Mouse (Mus musculus): ENCODE data around the gene Tbc1d8. TPM values are rescaled to one million over a fixed set of nuclear protein-coding genes. Genes with fewer than 3 reads are reported as not detected.

The Tbc1d8 gene
- total and polyA plus RNA-seq, 3 experiments, result 1.5 to 2.4 TPM; not detected in 1

DNA sequence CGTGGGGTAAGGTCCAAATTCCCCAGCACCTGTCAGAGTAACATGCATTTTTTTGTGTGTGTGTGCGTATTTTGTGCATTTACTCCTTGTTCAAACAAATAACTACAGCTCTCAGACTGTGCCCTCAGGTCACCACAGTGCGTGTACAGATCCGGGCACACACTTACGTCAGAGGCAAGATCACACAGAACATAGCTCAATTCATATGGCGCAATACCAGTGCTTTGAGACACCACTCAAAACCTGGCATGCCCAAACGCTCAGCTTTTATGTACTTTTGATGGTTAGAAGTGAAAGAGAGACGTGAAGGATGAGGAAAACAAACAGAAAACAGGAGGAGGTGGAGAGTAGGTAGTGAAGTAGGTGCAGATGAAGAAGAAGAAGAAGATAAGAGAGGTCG, 53.1 kb downstream of the Tbc1d8 start:
- no peak for DNase-seq (ENCODE audit: low read depth, low spot score)
- H3K4me1 ChIP-seq (ENCODE audit: control insufficient read depth in 1 of 2, insufficient read depth in 2 of 2, low read length in 2 of 2), result peaks cover 8 to 17% of the 10 kb centered on the region in 2 experiments

DNA sequence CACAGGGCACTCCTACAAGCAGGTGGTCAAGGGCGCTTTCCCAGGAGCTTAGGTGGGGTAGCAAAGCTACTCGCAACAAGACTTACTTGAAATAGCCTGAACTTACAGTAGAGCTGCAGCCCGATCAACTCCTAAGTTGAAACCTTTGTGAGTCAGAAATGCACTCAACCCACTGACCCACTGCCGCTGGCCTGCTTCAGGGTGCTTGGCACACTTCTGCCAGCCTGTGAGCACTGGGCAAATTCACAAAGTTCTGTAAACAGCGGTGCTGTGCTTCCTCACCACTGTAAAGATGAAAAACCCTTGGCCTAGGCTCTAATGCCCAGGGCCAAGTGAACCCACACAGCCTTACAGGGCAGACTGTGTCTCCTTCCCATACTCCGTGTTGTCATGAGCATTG, 57.6 kb downstream of the Tbc1d8 start:
- TF ChIP-seq ZMIZ1 (IDR thresholded peaks at IDR 0.05; ENCODE audit: low read depth, low read length), result no peak
- TF ChIP-seq NELFE (IDR thresholded peaks at IDR 0.05; ENCODE audit: low read depth, low read length), result no peak
- no peak for TF ChIP-seq MYB (IDR thresholded peaks at IDR 0.05; ENCODE audit: low read depth, low read length)
- no peak for TF ChIP-seq POLR2AphosphoS5 (IDR thresholded peaks at IDR 0.05; ENCODE audit: borderline replicate concordance, low read depth, low read length)
- TF ChIP-seq BHLHE40 (IDR thresholded peaks at IDR 0.05; ENCODE audit: borderline replicate concordance, low read depth, low read length), result no peak
- TF ChIP-seq TCF12 (IDR thresholded peaks at IDR 0.05; ENCODE audit: low read depth, low read length), result no peak
- Histone ChIP-seq H3K36me3 (ENCODE audit: control insufficient read depth in 1 of 2, insufficient read depth in 2 of 2, low read length in 2 of 2) (peaks cover 0 to 2% of the 10 kb centered on the region in 2 experiments; a peak in 3 of 4 replicates), H3K9ac (ENCODE audit: control insufficient read depth, low read depth, low read length, poor library complexity, severe bottlenecking) (no peak overlapping the region), H3K27ac (ENCODE audit: control insufficient read depth, low read depth, low read length) (no peak overlapping the region), H3K4me1 (ENCODE audit: control insufficient read depth in 1 of 2, insufficient read depth in 2 of 2, low read length in 2 of 2) (peaks cover 0 to 3% of the 10 kb centered on the region in 2 experiments; a peak in 1 of 4 replicates), H3K27me3 (ENCODE audit: control insufficient read depth in 1 of 2, insufficient read depth in 2 of 2, low read length in 2 of 2) (no peaks in the 10 kb centered on the region), H3K9me3 (replicated peaks; ENCODE audit: insufficient read depth, low read length) (no peaks in the 10 kb centered on the region), H3K4me3 (ENCODE audit: control insufficient read depth in 1 of 2, insufficient read depth in 1 of 2, low read depth in 2 of 2, low read length in 2 of 2) (no peak overlapping the region), H3K79me2 (ENCODE audit: control insufficient read depth, insufficient read depth, low read length, poor library complexity) (no peaks in the 10 kb centered on the region)
- DNase-seq (ENCODE audit: low read depth, low spot score), result no peak

More for the DNA sequence above, 53.1 kb downstream of the Tbc1d8 start:
- Histone ChIP-seq H3K9ac (ENCODE audit: control insufficient read depth, low read depth, low read length, poor library complexity, severe bottlenecking) (no peak overlapping the region), H3K36me3 (ENCODE audit: control insufficient read depth in 1 of 2, insufficient read depth in 2 of 2, low read length in 2 of 2) (peaks cover 0 to 4% of the 10 kb centered on the region in 2 experiments; a peak in 3 of 4 replicates), H3K27me3 (ENCODE audit: control insufficient read depth in 1 of 2, insufficient read depth in 2 of 2, low read length in 2 of 2) (no peaks in the 10 kb centered on the region), H3K9me3 (replicated peaks; ENCODE audit: insufficient read depth, low read length) (no peaks in the 10 kb centered on the region), H3K27ac (ENCODE audit: control insufficient read depth, low read depth, low read length) (no peak overlapping the region), H3K4me3 (ENCODE audit: control insufficient read depth in 1 of 2, insufficient read depth in 1 of 2, low read depth in 2 of 2, low read length in 2 of 2) (no peak overlapping the region), H3K79me2 (ENCODE audit: control insufficient read depth, insufficient read depth, low read length, poor library complexity) (no peaks in the 10 kb centered on the region)
- TF ChIP-seq EP300 (IDR thresholded peaks at IDR 0.05; ENCODE audit: low read depth in 1 of 2, low read length in 2 of 2) (no peak), ZKSCAN1 (IDR thresholded peaks at IDR 0.05; ENCODE audit: low read depth, low read length) (no peak), HCFC1 (IDR thresholded peaks at IDR 0.05; ENCODE audit: low read depth, low read length) (no peak), USF2 (IDR thresholded peaks at IDR 0.05; ENCODE audit: borderline replicate concordance in 1 of 2, insufficient read depth in 1 of 2, low read depth in 1 of 2, low read length in 2 of 2) (no peak), E2F4 (IDR thresholded peaks at IDR 0.05; ENCODE audit: borderline replicate concordance, low read depth, low read length) (no peak), ELF1 (IDR thresholded peaks at IDR 0.05; ENCODE audit: low read depth, low read length) (no peak), MEF2A (IDR thresholded peaks at IDR 0.05; ENCODE audit: extremely low read depth, insufficient replicate concordance, low read depth, low read length, poor library complexity, severe bottlenecking) (no peak), SMC3 (IDR thresholded peaks at IDR 0.05; ENCODE audit: low read depth, low read length) (no peak), ETS1 (IDR thresholded peaks at IDR 0.05; ENCODE audit: low read depth, low read length) (no peak)
